Mouse (Mus musculus): Measurements from ENCODE around the gene Astn1. TPM values are rescaled to one million over a fixed set of nuclear protein-coding genes. Genes with fewer than 3 reads are reported as not detected.

Astn1 gene
- polyA plus RNA-seq, 1 experiment: 0.02 TPM

DNA sequence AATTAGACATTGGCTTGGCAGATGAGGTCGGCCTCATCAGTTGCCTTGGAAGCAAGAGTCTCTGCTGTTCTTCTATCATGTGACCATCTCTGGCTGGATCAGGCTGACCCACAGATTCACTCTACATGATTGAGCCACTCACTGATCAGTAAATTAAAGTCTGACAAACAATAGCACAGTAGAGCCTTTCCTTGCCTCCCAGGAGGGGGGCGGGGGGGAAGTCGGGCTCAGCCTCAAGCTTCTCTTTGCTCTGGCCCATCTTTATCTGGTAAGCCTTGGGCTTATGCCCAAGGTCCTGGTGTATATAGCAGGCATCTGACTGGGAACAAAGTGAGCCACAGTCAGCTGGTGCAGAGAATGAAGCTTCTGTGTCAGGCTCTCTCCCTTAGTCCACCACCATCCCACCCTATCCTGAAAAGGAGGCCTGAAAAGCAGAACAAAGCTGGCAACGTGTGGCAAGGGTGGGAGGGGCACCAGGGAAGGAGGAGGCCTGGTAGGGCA, 127.5 kb downstream of the Astn1 start:
- Histone ChIP-seq H3K36me3 (ENCODE audit: control insufficient read depth, insufficient read depth, low read length) (no peaks in the 10 kb centered on the region), H3K4me3 (ENCODE audit: extremely low read depth, insufficient read depth, insufficient read length) (no peak overlapping the region), H3K4me1 (ENCODE audit: control insufficient read depth, insufficient read depth, insufficient read length) (no peaks in the 10 kb centered on the region), H3K27ac (ENCODE audit: insufficient read depth, low read length) (no peak overlapping the region), H3K27me3 (ENCODE audit: control insufficient read depth, insufficient read depth, low read length) (no peaks in the 10 kb centered on the region)
- 63% methylated on average over 4 of the region's 4 CpGs for WGBS
- no peak for DNase-seq (ENCODE audit: low read depth in 1 of 2, low spot score in 2 of 2)
- TF ChIP-seq POLR2A (IDR thresholded peaks at IDR 0.05; ENCODE audit: low read depth, low read length) (no peak), CTCF (IDR thresholded peaks at IDR 0.05; ENCODE audit: extremely low read depth, insufficient read depth, insufficient read length, insufficient replicate concordance) (no peak)

- no peaks in the 10 kb centered on the region for H3K27me3 ChIP-seq (ENCODE audit: control insufficient read depth, insufficient read depth, low read length)
- H3K27ac ChIP-seq (ENCODE audit: insufficient read depth, low read length): no peak overlapping the region
- 79% methylated on average over 1 of the region's 1 CpGs for WGBS
- no peak for DNase-seq (ENCODE audit: low read depth in 1 of 2, low spot score in 2 of 2)
- H3K4me3 ChIP-seq (ENCODE audit: extremely low read depth, insufficient read depth, insufficient read length): no peak overlapping the region
- no peaks in the 10 kb centered on the region for H3K4me1 ChIP-seq (ENCODE audit: control insufficient read depth, insufficient read depth, insufficient read length)
- H3K36me3 ChIP-seq (ENCODE audit: control insufficient read depth, insufficient read depth, low read length): no peaks in the 10 kb centered on the region
- TF ChIP-seq CTCF (IDR thresholded peaks at IDR 0.05; ENCODE audit: extremely low read depth, insufficient read depth, insufficient read length, insufficient replicate concordance) (no peak), POLR2A (IDR thresholded peaks at IDR 0.05; ENCODE audit: low read depth, low read length) (no peak)
These were observed 128.1 kb downstream of the Astn1 start for GRCm38 (mm10) chr1:158490175-158490574.

DNA sequence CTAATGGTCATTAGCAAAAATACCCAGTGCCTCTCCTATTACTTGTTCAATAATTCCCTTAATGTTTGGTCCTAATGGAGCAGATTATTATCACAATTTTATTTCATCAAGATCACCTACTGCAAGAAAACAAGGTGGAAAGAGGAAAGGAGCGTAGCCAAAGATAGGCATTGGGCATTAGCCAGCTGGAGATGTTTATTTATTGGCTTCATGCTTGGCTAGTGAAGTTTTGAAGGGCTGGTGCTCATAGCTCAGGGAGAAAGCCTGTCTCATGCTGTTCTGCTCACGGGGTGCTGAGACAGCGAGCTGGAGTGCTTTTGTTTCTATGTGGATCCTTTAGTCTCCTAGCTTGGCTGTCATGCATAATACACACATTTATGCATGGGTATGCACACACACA, 131.2 kb downstream of the Astn1 start:
- no peak for DNase-seq (ENCODE audit: low read depth in 1 of 2, low spot score in 2 of 2)
- H3K4me3 ChIP-seq (ENCODE audit: extremely low read depth, insufficient read depth, insufficient read length): no peak overlapping the region
- H3K27me3 ChIP-seq (ENCODE audit: control insufficient read depth, insufficient read depth, low read length): no peaks in the 10 kb centered on the region
- H3K4me1 ChIP-seq (ENCODE audit: control insufficient read depth, insufficient read depth, insufficient read length): no peaks in the 10 kb centered on the region
- TF ChIP-seq CTCF (IDR thresholded peaks at IDR 0.05; ENCODE audit: extremely low read depth, insufficient read depth, insufficient read length, insufficient replicate concordance): no peak
- TF ChIP-seq POLR2A (IDR thresholded peaks at IDR 0.05; ENCODE audit: low read depth, low read length): no peak
- no peaks in the 10 kb centered on the region for H3K36me3 ChIP-seq (ENCODE audit: control insufficient read depth, insufficient read depth, low read length)
- H3K27ac ChIP-seq (ENCODE audit: insufficient read depth, low read length): no peak overlapping the region
- WGBS: 72% methylated on average over 3 of the region's 3 CpGs

- Histone ChIP-seq H3K27me3 (ENCODE audit: control insufficient read depth, insufficient read depth, low read length) (no peaks in the 10 kb centered on the region), H3K4me1 (ENCODE audit: control insufficient read depth, insufficient read depth, insufficient read length) (no peaks in the 10 kb centered on the region), H3K4me3 (ENCODE audit: extremely low read depth, insufficient read depth, insufficient read length) (no peak overlapping the region), H3K27ac (ENCODE audit: insufficient read depth, low read length) (no peak overlapping the region), H3K36me3 (ENCODE audit: control insufficient read depth, insufficient read depth, low read length) (no peaks in the 10 kb centered on the region)
- DNase-seq (ENCODE audit: low read depth in 1 of 2, low spot score in 2 of 2): no peak
- WGBS: 52% methylated on average over 4 of the region's 4 CpGs
- no peak for TF ChIP-seq POLR2A (IDR thresholded peaks at IDR 0.05; ENCODE audit: low read depth, low read length)
- no peak for TF ChIP-seq CTCF (IDR thresholded peaks at IDR 0.05; ENCODE audit: extremely low read depth, insufficient read depth, insufficient read length, insufficient replicate concordance)
These were observed 138.1 kb downstream of the Astn1 start for GRCm38 (mm10) chr1:158500140-158500539.

- DNase-seq (ENCODE audit: low read depth in 1 of 2, low spot score in 2 of 2): no peak
- H3K36me3 ChIP-seq (ENCODE audit: control insufficient read depth, insufficient read depth, low read length): no peaks in the 10 kb centered on the region
- no peak overlapping the region for H3K4me3 ChIP-seq (ENCODE audit: extremely low read depth, insufficient read depth, insufficient read length)
- WGBS: 64% methylated on average over 4 of the region's 4 CpGs
- TF ChIP-seq CTCF (IDR thresholded peaks at IDR 0.05; ENCODE audit: extremely low read depth, insufficient read depth, insufficient read length, insufficient replicate concordance) (no peak), POLR2A (IDR thresholded peaks at IDR 0.05; ENCODE audit: low read depth, low read length) (no peak)
- no peaks in the 10 kb centered on the region for H3K4me1 ChIP-seq (ENCODE audit: control insufficient read depth, insufficient read depth, insufficient read length)
- H3K27ac ChIP-seq (ENCODE audit: insufficient read depth, low read length): no peak overlapping the region
- no peaks in the 10 kb centered on the region for H3K27me3 ChIP-seq (ENCODE audit: control insufficient read depth, insufficient read depth, low read length)
These were observed 138.9 kb downstream of the Astn1 start for GRCm38 (mm10) chr1:158501019-158501418.

DNA sequence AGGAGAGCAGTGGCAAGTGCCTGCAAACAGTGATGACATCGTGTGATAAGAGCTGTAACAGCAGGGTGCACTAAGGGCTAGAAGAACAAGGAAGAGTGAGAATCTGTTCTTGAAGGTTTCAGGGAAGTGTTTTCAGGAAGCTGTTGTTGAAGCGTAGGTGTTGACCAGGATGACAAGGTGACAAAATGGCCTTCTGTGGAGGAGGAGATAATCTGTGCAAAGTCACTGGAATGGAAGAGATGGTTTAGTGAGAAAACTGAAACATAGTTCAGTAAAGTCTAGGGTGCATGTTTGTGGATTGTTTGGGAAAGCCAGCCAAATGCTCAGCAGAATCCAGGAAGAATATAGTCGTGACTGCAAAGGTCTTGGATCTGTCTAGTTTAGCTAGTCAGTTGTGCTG, 145.5 kb downstream of the Astn1 start:
- WGBS: 37% methylated on average over 3 of the region's 3 CpGs
- DNase-seq (ENCODE audit: low read depth in 1 of 2, low spot score in 2 of 2): no peak
- H3K4me1 ChIP-seq (ENCODE audit: control insufficient read depth, insufficient read depth, insufficient read length): no peaks in the 10 kb centered on the region
- H3K36me3 ChIP-seq (ENCODE audit: control insufficient read depth, insufficient read depth, low read length): no peaks in the 10 kb centered on the region
- H3K27me3 ChIP-seq (ENCODE audit: control insufficient read depth, insufficient read depth, low read length): no peaks in the 10 kb centered on the region
- TF ChIP-seq CTCF (IDR thresholded peaks at IDR 0.05; ENCODE audit: extremely low read depth, insufficient read depth, insufficient read length, insufficient replicate concordance) (no peak), POLR2A (IDR thresholded peaks at IDR 0.05; ENCODE audit: low read depth, low read length) (no peak)
- H3K4me3 ChIP-seq (ENCODE audit: extremely low read depth, insufficient read depth, insufficient read length): no peak overlapping the region
- H3K27ac ChIP-seq (ENCODE audit: insufficient read depth, low read length): no peak overlapping the region

DNA sequence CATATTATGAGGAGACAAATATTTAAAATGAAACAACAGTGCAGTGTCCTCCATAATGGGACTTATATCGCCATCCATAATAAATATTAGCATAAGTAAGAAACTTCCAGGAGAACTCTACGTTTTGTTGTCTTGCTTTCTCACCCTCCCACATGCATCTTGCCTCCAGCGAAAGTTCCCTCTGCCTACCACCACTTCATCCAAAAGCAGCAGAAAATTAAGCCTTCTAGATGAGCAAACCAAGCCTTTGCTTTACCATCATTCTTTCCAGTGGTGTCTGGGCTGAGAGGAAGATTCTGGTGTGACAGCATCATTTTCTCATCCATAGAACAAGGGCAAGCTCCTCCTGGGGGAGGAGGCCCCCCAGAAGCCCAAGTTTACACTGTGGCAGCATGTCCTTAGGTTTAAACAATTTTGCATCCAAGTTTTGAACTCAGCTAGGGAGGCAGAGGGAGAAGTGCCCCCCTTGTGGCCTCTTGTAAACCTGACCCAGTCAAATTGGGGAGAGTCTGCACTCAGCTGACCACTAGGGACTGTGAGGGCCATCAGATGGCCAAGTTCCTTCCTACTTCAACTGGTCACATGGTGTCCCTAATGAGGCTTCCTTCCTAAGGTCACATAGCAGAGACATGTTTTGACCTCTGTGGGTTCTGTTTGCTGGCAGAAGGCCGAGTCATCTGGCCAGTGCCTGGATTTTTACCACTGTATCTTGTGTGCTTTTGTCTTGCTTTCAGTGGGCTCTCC, 147.2 kb downstream of the Astn1 start:
- Histone ChIP-seq H3K27ac (ENCODE audit: insufficient read depth, low read length) (no peak overlapping the region), H3K36me3 (ENCODE audit: control insufficient read depth, insufficient read depth, low read length) (no peaks in the 10 kb centered on the region), H3K27me3 (ENCODE audit: control insufficient read depth, insufficient read depth, low read length) (no peaks in the 10 kb centered on the region), H3K4me1 (ENCODE audit: control insufficient read depth, insufficient read depth, insufficient read length) (no peaks in the 10 kb centered on the region), H3K4me3 (ENCODE audit: extremely low read depth, insufficient read depth, insufficient read length) (no peak overlapping the region)
- 75% methylated on average over 4 of the region's 4 CpGs for WGBS
- TF ChIP-seq POLR2A (IDR thresholded peaks at IDR 0.05; ENCODE audit: low read depth, low read length) (no peak), CTCF (IDR thresholded peaks at IDR 0.05; ENCODE audit: extremely low read depth, insufficient read depth, insufficient read length, insufficient replicate concordance) (no peak)
- no peak for DNase-seq (ENCODE audit: low read depth in 1 of 2, low spot score in 2 of 2)

All from spleen, adult 2 months (tissue).